Mouse (Mus musculus): ENCODE measurements at regions not wholly inside any gene's neighbourhood (a gene's known extent, or its start where the extent isn't known, plus 50 kb on each side); places are given as distances from the start of the nearest gene placed in this dataset.
A peak's percentile ranks its signal among the peaks of the same experiment; 100 is the strongest.

DNA sequence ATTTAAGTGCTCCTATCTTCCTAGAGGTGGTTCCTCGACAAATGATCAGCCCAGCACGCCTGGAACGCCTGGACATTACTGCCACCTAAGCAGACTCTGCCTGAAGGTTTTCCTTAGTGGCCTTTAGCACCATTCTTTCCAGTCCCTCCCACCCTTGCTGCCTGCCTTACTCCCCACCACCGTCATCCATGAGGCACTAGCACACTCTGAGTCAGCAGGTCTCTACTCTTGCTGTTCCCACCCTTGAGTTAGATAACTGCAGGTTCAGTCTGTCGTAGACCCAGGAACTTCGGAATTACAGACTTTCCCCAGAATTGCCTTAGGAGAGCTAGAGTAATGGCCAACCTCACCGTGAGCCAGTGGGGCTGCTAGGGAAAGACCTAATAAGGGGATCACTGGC is 67.4 kb upstream of the Sertad2 start:
- Histone ChIP-seq H3K27ac (peak overlapping the region; percentile 16), H3K36me3 (ENCODE audit: inconsistent target) (no peaks in the 10 kb centered on the region), H3K79me2 (ENCODE audit: inconsistent target) (no peaks in the 10 kb centered on the region), H3K4me3 (ENCODE audit: inconsistent target) (no peak overlapping the region)
- WGBS (ENCODE audit: missing documents), result 94% methylated on average over 7 of the region's 7 CpGs

GRCm38 (mm10) chr11:20476494-20476893 is 66.6 kb upstream of the Sertad2 start:
- no peak overlapping the region for H3K4me3 ChIP-seq (ENCODE audit: inconsistent target)
- peak overlapping the region; percentile 95 for H3K27ac ChIP-seq
- no peaks in the 10 kb centered on the region for H3K79me2 ChIP-seq (ENCODE audit: inconsistent target)
- no peaks in the 10 kb centered on the region for H3K36me3 ChIP-seq (ENCODE audit: inconsistent target)
- WGBS (ENCODE audit: missing documents), result 97% methylated on average over 3 of the region's 3 CpGs

DNA sequence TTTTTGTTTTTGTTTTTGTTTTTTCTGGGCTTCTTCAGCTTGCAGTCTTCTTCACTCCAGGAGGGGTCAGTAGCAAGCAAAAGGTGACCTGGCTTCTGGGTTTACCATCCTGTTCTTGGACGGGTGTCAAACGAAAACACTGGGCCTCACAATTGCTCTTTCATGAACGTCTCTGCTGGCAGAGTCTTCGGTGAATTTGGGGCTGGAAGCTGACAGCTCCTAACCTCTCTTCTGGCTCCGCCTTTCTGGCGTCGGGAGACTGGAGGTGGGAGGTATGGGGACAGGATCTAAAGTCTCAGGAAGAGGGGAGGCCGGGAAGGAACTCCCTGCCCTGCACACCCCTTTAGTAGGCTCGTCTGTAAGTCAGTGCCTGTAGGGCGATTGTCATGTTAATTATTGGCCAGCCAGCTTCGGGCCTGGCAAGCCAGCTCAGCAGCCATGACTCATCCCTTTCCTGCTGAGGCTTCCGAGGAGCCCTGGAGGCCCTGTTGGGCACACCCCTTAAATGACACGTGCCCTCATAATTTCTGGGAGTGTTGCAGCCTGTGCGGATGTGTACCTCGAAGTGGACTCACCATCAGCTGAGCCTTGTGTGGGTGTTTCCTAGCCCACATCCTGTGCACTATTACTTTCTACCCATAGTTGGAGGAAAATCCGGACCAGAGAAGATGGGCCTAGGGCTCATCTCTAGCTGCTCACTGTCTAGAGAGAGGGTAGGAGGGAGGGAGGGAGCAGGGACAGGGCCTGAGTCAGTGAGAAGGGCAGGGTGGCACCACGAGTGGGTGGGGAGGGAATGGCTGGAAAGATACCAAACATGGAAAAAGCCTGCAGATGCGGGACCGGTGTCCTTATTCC is 65.6 kb upstream of the Sertad2 start:
- Histone ChIP-seq H3K27ac (peak overlapping the region; percentile 95), H3K36me3 (ENCODE audit: inconsistent target) (no peaks in the 10 kb centered on the region), H3K79me2 (ENCODE audit: inconsistent target) (no peaks in the 10 kb centered on the region), H3K4me3 (ENCODE audit: inconsistent target) (no peak overlapping the region)
- WGBS (ENCODE audit: missing documents), result 19% methylated on average over 19 of the region's 19 CpGs

DNA sequence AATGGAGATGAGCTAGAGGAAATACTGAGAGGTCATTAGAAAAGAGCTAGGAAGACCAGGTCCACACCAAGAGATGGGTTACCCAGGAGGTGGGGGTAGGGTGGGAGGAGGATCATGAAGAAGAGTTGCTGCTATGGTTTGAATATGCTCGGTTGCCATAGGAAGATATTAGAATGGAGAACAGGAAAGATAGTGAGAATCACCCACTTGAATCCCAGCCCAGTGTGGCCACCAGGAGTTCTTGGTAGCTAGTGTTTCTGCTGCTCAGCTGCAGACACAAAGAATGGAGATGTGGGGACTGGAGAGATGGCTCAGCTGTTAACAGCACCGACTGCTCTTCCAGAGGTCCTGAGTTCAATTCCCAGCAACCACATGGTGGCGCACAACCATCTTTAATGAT is 62.4 kb upstream of the Sertad2 start:
- Histone ChIP-seq H3K36me3 (ENCODE audit: inconsistent target) (no peaks in the 10 kb centered on the region), H3K79me2 (ENCODE audit: inconsistent target) (no peaks in the 10 kb centered on the region), H3K4me3 (ENCODE audit: inconsistent target) (no peak overlapping the region), H3K27ac (no peak overlapping the region)
- 95% methylated on average over 3 of the region's 3 CpGs for WGBS (ENCODE audit: missing documents)

- no peak overlapping the region for H3K4me3 ChIP-seq (ENCODE audit: inconsistent target)
- H3K36me3 ChIP-seq (ENCODE audit: inconsistent target), result no peaks in the 10 kb centered on the region
- WGBS (ENCODE audit: missing documents), result 96% methylated on average over 2 of the region's 2 CpGs
- no peaks in the 10 kb centered on the region for H3K79me2 ChIP-seq (ENCODE audit: inconsistent target)
- H3K27ac ChIP-seq, result no peak overlapping the region
These were observed 57.7 kb upstream of the Sertad2 start for GRCm38 (mm10) chr11:20485371-20485770.
